Comparison of ENCODE assay signal across 8 mouse cellular contexts in genomic region chr3:55782056-55782687, GRCm38 (mm10). TPM values are rescaled to one million over a fixed set of nuclear protein-coding genes. Genes with fewer than 3 reads are reported as not detected.
DNase-seq lines count a peak whose midpoint lies in the region; ATAC-seq and TF ChIP-seq lines count a peak whose summit lies in the region.

TSS of gene Mab21l1 (plus strand) at chr3:55782510.

- ATAC-seq in intestine, postnatal 0 days = no peak

- no peak for TF ChIP-seq POLR2A in liver, adult 2 months (IDR thresholded peaks at IDR 0.05; ENCODE audit: extremely low read depth, insufficient read depth, low read length)

- 22% methylated on average over 16 of the region's 16 CpGs for WGBS in liver, adult 2 months
- WGBS in intestine, postnatal 0 days = 41% methylated on average over 16 of the region's 16 CpGs
- WGBS in midbrain, embryonic 10.5 days = under 1% methylated on average over 16 of the region's 16 CpGs

- no peaks in the 10 kb centered on the region for H3K36me3 ChIP-seq in liver, adult 2 months (ENCODE audit: control insufficient read depth, insufficient read depth, low read length)
- H3K36me3 ChIP-seq in intestine, postnatal 0 days (ENCODE audit: control insufficient read depth, insufficient read depth) = no peaks in the 10 kb centered on the region
- H3K36me3 ChIP-seq in midbrain, embryonic 10.5 days = no peaks in the 10 kb centered on the region

- peaks cover 15% of the 10 kb centered on the region for H3K27me3 ChIP-seq in liver, adult 2 months (ENCODE audit: control insufficient read depth, insufficient read depth, low read length)
- peaks cover 55% of the 10 kb centered on the region for H3K27me3 ChIP-seq in intestine, postnatal 0 days (replicated peaks; ENCODE audit: control insufficient read depth, insufficient read depth, low read length)
- H3K27me3 ChIP-seq in midbrain, embryonic 10.5 days (ENCODE audit: low read depth, poor library complexity, severe bottlenecking) = peaks cover 97% of the 10 kb centered on the region

- H3K27ac ChIP-seq in liver, adult 2 months (replicated peaks; ENCODE audit: insufficient read depth, low read depth, low read length) = no peak within 1 kb of the TSS
- H3K27ac ChIP-seq in intestine, postnatal 0 days (ENCODE audit: low read depth, low read length) = no peak within 1 kb of the TSS
- H3K27ac ChIP-seq in midbrain, embryonic 10.5 days (replicated peaks) = peak within 1 kb of the TSS; percentile 89

- peak within 1 kb of the TSS; percentile 28; the same call in 1 of the 2 replicates for H3K4me3 ChIP-seq in liver, adult 2 months (ENCODE audit: insufficient read depth, low read depth, low read length)
- peak within 1 kb of the TSS; percentile 16 for H3K4me3 ChIP-seq in intestine, postnatal 0 days (ENCODE audit: low read depth, low read length)
- peak within 1 kb of the TSS; percentile 64 for H3K4me3 ChIP-seq in midbrain, embryonic 10.5 days

- intact Hi-C loops in gastrocnemius, postnatal 14 days (cut with DNase I; ENCODE audit: low total_unique reads) = no loop called here

- H3K4me1 ChIP-seq in liver, adult 2 months (ENCODE audit: control insufficient read depth, insufficient read depth, low read length) = peaks cover 3% of the 10 kb centered on the region
- H3K4me1 ChIP-seq in intestine, postnatal 0 days (replicated peaks; ENCODE audit: control insufficient read depth, insufficient read depth, low read length) = 0 out of 2 replicates have a peak, but pooled peaks cover 4% of the 10 kb centered on the region
- peaks cover 79% of the 10 kb centered on the region for H3K4me1 ChIP-seq in midbrain, embryonic 10.5 days

- H3K9me3 ChIP-seq in intestine, postnatal 0 days (ENCODE audit: control insufficient read depth) = no peaks in the 10 kb centered on the region
- no peaks in the 10 kb centered on the region for H3K9me3 ChIP-seq in midbrain, embryonic 10.5 days (replicated peaks)

- no peaks in the 10 kb centered on the region for H3K79me2 ChIP-seq in liver, adult 2 months (ENCODE audit: control insufficient read depth, insufficient read depth, low read length)

- no peak for TF ChIP-seq CTCF in liver, adult 2 months (IDR thresholded peaks at IDR 0.05; ENCODE audit: low read depth, low read length)
- TF ChIP-seq CTCF in intestine, postnatal 0 days (IDR thresholded peaks at IDR 0.05; ENCODE audit: low read depth) = no peak

- H3K9ac ChIP-seq in liver, adult 2 months (ENCODE audit: low read depth, low read length) = no peak within 1 kb of the TSS
- H3K9ac ChIP-seq in intestine, postnatal 0 days (ENCODE audit: low read depth, low read length) = no peak within 1 kb of the TSS

- H3K4me2 ChIP-seq in intestine, postnatal 0 days (replicated peaks; ENCODE audit: low read depth) = peak within 1 kb of the TSS; percentile 43

- no peak for DNase-seq in liver, adult 2 months (ENCODE audit: extremely low read depth, low read depth, low spot score)
- DNase-seq in liver = no peak
- DNase-seq in cerebellum, postnatal 10 days = peak; percentile 97 to 98
- DNase-seq in gastrocnemius, postnatal 14 days = peak; percentile 85
- DNase-seq in midbrain, embryonic 10.5 days (ENCODE audit: low spot score) = peak; percentile 79
- DNase-seq in natural killer cell, adult 2 months (ENCODE audit: low spot score in 2 of 2) = no peak
- DNase-seq in ovary, postnatal 14 days (ENCODE audit: low spot score) = no peak

RNA-seq across cellular contexts. Expression of gene Mab21l1, which starts in this region (rescaled TPM):
- not detected in 2 replicates for total RNA-seq in liver, adult 2 months (2014; rRNA removed)
- not detected in 2 replicates for polyA plus RNA-seq in liver, adult 2 months (2012; rRNA removed)
- total RNA-seq in gastrocnemius, postnatal 14 days (2021) = 1 to 10 TPM; 1.8 to 2.2 TPM
- polyA plus RNA-seq in intestine, postnatal 0 days (2015; fragmentation: Nextera tagmentation; extraction: Ambion mirVana) = 4.0 TPM in 2 replicates
- polyA plus RNA-seq in midbrain, embryonic 10.5 days (2016; fragmentation: Nextera tagmentation; extraction: Ambion mirVana) = 33.1 and 47.5 TPM in 2 replicates

Comparison
In these comparisons a context has a peak if more than half of its experiments do, and no peak if none do; other contexts are left out.
1. DNase-seq: peak in cerebellum, postnatal 10 days (2 of 2), gastrocnemius, postnatal 14 days (single experiment) and midbrain, embryonic 10.5 days (single experiment); none in liver, adult 2 months (single experiment), liver (single experiment), natural killer cell, adult 2 months (0 of 2) and ovary, postnatal 14 days (single experiment).
2. Peak in every context shown above with its lines, with median percentiles within 50 percentile points of each other: H3K4me3 ChIP-seq.